Mouse (Mus musculus) hematopoietic stem cell, adult 5-6 weeks (primary cell): Measurements from ENCODE around the gene Msrb2. TPM values are rescaled to one million over a fixed set of nuclear protein-coding genes. Genes with fewer than 3 reads are reported as not detected.

Source experiments
- ATAC-seq, 2 experiments: fragments of 125-278 bp in 1 of 2; replicated peaks in 1 of 2; 2 replicates each; pipeline ENCODE4 v1.8.0; 2016 to 2017; ENCODE audit warnings: inconsistent platforms in 2 of 2, mild to moderate bottlenecking in 2 of 2, moderate number of reproducible peaks in 2 of 2, low read depth in 1 of 2, moderate TSS enrichment in 1 of 2; ENCODE audit not compliant: low FRiP score in 2 of 2, poor library complexity in 2 of 2, severe bottlenecking in 2 of 2, insufficient read depth in 1 of 2, low TSS enrichment in 1 of 2
- total RNA-seq: library from RNA; stranded (forward); fragments of 172-1452, 232-1000 nt; gene quantifications from 2 replicates; pipeline ENCODE4 v1.2.3, GENCODE M21; 2017

The Msrb2 gene
- total RNA-seq, 1 experiment from 2014 or later: 32.9 TPM

- ATAC-seq: no peak
Observed at GRCm38 (mm10) chr2:19429691-19430690, 58.8 kb downstream of the Msrb2 start.

- ATAC-seq: no peak
Observed at GRCm38 (mm10) chr2:19430746-19431145, 59.5 kb downstream of the Msrb2 start.

GRCm38 (mm10) chr2:19431186-19431585 is 59.9 kb downstream of the Msrb2 start:
- no peak for ATAC-seq

- no peak for ATAC-seq
Observed at GRCm38 (mm10) chr2:19431614-19432323, 60.5 kb downstream of the Msrb2 start.

- ATAC-seq: no peak
Observed at GRCm38 (mm10) chr2:19444346-19444745, 73.1 kb downstream of the Msrb2 start.

Other genes with a start within 250 kb of the Msrb2 start
- 0.99 and 2.0 TPM in 2 replicates for gene Armc3, start 172.1 kb upstream of the Msrb2 start, total RNA-seq
- not detected in 2 replicates for gene Ptf1a, start 74.2 kb downstream of the Msrb2 start, total RNA-seq
- not detected in 2 replicates for gene 4921504E06Rik, start 182.5 kb downstream of the Msrb2 start, total RNA-seq